Mouse (Mus musculus) CH12.LX (cell line): Measurements from ENCODE around the gene Dnm2.

Experiments used
- BHLHE40 ChIP-seq: IDR thresholded peaks from 2 replicates; pipeline ENCODE4 v1.6.1; 2011; ENCODE audit warnings: mild to moderate bottlenecking, low read depth, low read length, improper control_type of control experiment
- CTCF ChIP-seq, 2 experiments: IDR thresholded peaks in 1 of 2; conservative IDR thresholded peaks in 1 of 2; 2 replicates each; pipeline ENCODE4 v1.5.1; 2011 to 2012; ENCODE audit warnings: low read depth in 2 of 2, low read length in 2 of 2, improper control_type of control experiment in 1 of 2, inconsistent platforms in 1 of 2, mild to moderate bottlenecking in 1 of 2, moderate library complexity in 1 of 2
- ELF1 ChIP-seq: IDR thresholded peaks from 2 replicates; pipeline ENCODE4 v1.6.1; 2014; ENCODE audit warnings: low read depth, mild to moderate bottlenecking, inconsistent platforms, low read length, improper control_type of control experiment
- EP300 ChIP-seq: IDR thresholded peaks from 2 replicates; pipeline ENCODE4 v1.6.1; 2011; ENCODE audit warnings: low read length, improper control_type of control experiment
- ETS1 ChIP-seq: conservative IDR thresholded peaks from 2 replicates; pipeline ENCODE4 v1.6.1; 2012; ENCODE audit warnings: low read depth, mild to moderate bottlenecking, inconsistent platforms, low read length, improper control_type of control experiment, moderate library complexity
- GABPA ChIP-seq: IDR thresholded peaks from 2 replicates; pipeline ENCODE4 v1.6.1; 2012; ENCODE audit warnings: low read depth, low read length, improper control_type of control experiment, inconsistent platforms; ENCODE audit not compliant: insufficient replicate concordance
- MAZ ChIP-seq: IDR thresholded peaks from 2 replicates; pipeline ENCODE4 v1.6.1; 2012; ENCODE audit warnings: low read depth, mild to moderate bottlenecking, inconsistent platforms, low read length, improper control_type of control experiment, moderate library complexity
- NRF1 ChIP-seq: IDR thresholded peaks from 2 replicates; pipeline ENCODE4 v1.6.1; 2014; ENCODE audit warnings: low read depth, mild to moderate bottlenecking, inconsistent platforms, low read length, improper control_type of control experiment, moderate library complexity
- POLR2A ChIP-seq: IDR thresholded peaks from 2 replicates; pipeline ENCODE4 v1.6.1; 2011; ENCODE audit warnings: low read depth, mild to moderate bottlenecking, improper control_type of control experiment, low read length
- RCOR1 ChIP-seq: conservative IDR thresholded peaks from 2 replicates; pipeline ENCODE4 v1.6.1; 2012; ENCODE audit warnings: low read depth, mild to moderate bottlenecking, inconsistent platforms, low read length, improper control_type of control experiment
- USF2 ChIP-seq: conservative IDR thresholded peaks from 2 replicates; pipeline ENCODE4 v1.6.1; 2011; ENCODE audit warnings: low read depth, low read length, improper control_type of control experiment
- ZC3H11A ChIP-seq: IDR thresholded peaks from 2 replicates; pipeline ENCODE4 v1.6.1; 2012; ENCODE audit warnings: low read depth, mild to moderate bottlenecking, inconsistent platforms, low read length, improper control_type of control experiment

DNA sequence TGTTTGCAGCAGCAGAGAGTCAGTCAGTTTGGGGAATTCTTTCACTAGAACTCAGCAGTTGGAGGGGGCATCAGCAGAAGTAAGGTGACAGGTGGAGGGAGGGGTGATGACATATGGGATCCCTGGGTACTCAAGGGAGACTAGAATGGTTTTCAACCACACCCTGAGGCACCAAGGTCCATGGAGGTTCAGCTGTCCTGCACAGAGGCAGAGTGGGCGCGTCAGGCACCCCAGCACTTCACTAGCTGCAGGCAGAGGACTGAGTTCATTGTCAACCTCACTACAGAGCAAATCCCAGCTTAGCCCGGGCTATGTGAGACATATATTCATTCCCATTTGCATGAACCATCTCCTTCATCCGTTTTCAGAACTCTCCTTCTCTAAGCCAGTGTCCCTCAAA, 112.3 kb downstream of the Dnm2 start:
- TF ChIP-seq NRF1 (no peak), RCOR1 (no peak), CTCF (conservative IDR thresholded peaks at IDR 0.05 in 1 of 2, IDR thresholded peaks at IDR 0.05 in 1 of 2; ENCODE audit: low read depth in 2 of 2, low read length in 2 of 2) (no peak), POLR2A (no peak), USF2 (no peak), ETS1 (no peak), ZC3H11A (no peak), EP300 (no peak), GABPA (no peak), MAZ (no peak), ELF1 (no peak), BHLHE40 (no peak)
